Mouse (Mus musculus) central nervous system, embryonic 18 days (tissue): ENCODE measurements around the gene Rps4x. TPM values are rescaled to one million over a fixed set of nuclear protein-coding genes. Genes with fewer than 3 reads are reported as not detected.

Source experiments
- polyA plus RNA-seq: library from polyadenylated mRNA; depleted of rRNA; stranded (reverse); fragments of >200 nt; gene quantifications from 2 replicates; pipeline ENCODE4 v1.2.3, GENCODE M21; 2012; rRNA removed

The Rps4x gene
- 1,156 and 1,167 TPM in 2 replicates for polyA plus RNA-seq

DNA sequence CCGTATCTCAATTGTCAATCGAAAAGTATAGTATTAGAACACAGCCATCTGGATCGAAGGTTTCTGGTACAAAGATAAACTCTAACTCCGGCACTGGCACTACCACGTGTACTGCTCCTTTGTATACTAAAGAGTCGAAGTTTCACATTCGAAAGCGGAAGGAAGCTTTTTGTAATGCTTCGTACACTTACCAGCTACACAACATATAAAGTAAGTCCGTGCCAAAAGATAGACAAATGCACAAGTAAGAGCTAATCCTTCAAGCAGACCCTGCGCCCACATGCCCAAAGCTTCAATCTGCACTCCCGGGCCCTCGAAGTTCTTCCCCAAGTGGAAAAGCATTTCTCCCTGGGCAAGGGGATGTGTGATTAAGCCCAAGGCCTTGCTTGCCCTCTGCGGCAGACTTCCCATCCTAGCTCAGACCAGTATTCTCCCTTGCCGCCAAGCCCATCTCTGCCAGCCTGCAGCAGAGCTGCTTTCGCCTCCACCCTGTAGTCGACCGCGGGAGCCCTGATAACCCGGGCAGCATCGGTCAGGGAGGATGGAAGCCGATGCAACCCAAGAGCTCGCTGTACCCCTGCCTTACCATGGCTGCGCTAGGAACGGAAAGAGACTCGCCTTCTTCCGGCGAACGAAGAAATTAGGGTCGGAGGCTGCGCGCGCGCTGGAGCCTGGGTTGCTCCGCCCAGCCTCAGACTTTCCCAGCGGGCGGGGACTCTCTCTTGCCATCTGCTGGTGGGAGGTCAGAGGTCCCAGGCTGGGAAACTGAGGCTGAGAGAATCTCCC, at the start of gene Rps4x:
Gene Rps4x (minus strand): TSS at position 683 of the 786 bp plus-strand sequence.

DNA sequence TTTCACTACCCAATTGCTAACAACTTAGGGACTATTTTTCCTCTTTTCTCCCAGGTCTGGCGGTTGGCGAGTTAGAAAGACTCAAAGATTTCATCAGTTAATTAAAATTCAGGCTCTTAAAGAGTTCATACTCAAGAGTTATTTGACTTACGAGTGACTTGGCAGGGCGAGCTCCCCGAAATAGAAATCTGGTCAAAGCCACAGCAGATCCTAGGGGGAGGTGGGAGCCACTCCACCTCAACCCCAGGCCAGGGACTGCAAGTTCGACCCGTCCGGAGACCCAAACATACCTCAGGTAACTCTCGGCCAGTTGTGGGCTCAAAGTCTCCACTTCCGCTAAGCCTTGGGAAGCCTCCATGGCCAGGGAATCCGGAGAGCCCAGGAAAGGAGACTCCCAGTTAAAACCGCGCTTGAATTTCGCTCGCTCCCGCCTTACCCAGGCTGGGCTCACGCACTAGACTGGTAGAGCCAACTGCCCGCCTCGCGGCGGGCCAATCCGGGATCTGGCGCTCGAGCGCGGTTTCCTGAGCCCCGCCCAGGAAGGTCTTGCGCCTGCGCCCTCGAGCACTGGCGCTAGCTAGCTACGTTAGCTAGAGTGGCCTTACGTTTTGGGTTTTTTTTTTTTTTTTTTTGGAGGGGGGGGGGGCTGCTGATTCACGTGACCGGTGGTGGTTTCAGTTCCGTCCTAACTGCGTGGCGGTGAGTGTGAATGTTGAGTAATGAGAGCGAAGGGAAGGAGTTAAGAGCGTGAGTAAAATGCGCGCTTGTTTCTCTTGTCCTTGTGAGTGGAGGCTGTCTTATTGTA, 32.4 kb downstream of the Rps4x start, which contains the start of gene Ercc6l:
Gene Ercc6l (minus strand): TSS at position 474 of the 805 bp plus-strand sequence.

Other genes with a start within 250 kb of the Rps4x start
- gene Rtl5, start 118.1 kb downstream of the Rps4x start, polyA plus RNA-seq = 43.3 and 45.2 TPM in 2 replicates
- 48.0 and 48.7 TPM in 2 replicates for gene Pin4, start 69.9 kb downstream of the Rps4x start, polyA plus RNA-seq
- 0.97 and 1.1 TPM in 2 replicates for gene Ercc6l, start 32.3 kb downstream of the Rps4x start, polyA plus RNA-seq
- 12.0 and 14.4 TPM in 2 replicates for gene Cited1, start 62.8 kb upstream of the Rps4x start, polyA plus RNA-seq